Mouse (Mus musculus) C2C12 (cell line): ENCODE data around the gene Sgsm3.

Experiments used
- CEBPB ChIP-seq: IDR thresholded peaks from one replicate; pipeline ENCODE4 v1.6.1; 2011; ENCODE audit warnings: low read depth, mild to moderate bottlenecking, control low read depth, moderate library complexity
- CTCF ChIP-seq: IDR thresholded peaks from one replicate; pipeline ENCODE4 v1.5.1; 2011; ENCODE audit not compliant: control insufficient read depth, insufficient read depth, insufficient read length
- MAX ChIP-seq: IDR thresholded peaks from one replicate; pipeline ENCODE4 v1.6.1; 2011; ENCODE audit warnings: mild to moderate bottlenecking, control low read depth
- USF1 ChIP-seq: IDR thresholded peaks from one replicate; pipeline ENCODE4 v1.6.1; 2011; ENCODE audit warnings: low read depth, mild to moderate bottlenecking, control low read depth, moderate library complexity

GRCm38 (mm10) chr15:81027378-81028173, 50.0 kb downstream of the Sgsm3 start:
- TF ChIP-seq CTCF (peak; percentile 66), USF1 (no peak), CEBPB (no peak), MAX (peak; percentile 20)
